Comparison of ENCODE assay signal across 26 mouse cellular contexts in the genomic region with DNA sequence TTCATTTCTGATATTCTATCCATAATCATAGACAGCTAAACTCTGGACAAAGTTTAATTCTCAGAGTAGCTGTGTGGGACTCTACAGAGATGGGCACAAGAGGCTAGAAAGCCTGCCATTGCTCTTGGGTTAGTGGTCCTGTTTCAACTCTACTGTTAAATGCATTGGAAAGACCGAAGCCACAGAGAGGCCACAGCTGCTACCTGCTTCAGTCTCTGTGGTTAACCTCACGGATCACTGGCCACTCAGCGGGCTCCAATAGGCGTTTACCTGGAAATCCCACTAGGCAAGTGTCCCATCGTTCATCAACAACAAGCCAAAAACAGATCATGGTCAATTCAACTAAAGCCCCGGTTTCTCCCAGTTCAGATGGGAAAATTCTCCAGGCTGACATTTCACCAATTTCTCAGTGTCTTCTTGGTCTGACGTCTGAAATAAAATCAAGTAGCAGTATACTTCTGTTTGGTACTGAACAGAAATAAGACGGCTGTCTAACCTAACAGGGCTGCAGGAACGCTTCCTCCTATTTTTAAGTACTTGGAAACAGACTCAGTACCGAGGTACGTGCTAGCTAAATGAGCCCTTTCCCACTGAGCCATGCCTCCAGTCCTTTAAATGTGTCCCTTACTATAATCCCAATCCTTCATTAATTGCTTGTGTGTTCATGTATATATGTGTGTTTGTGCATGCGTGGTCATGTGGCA.
DNase-seq lines count a peak whose midpoint lies in the region; ATAC-seq and TF ChIP-seq lines count a peak whose summit lies in the region.
"Had no signal": no experiment of that assay in that cellular context is flagged by ENCODE, and none has a peak within 500 bp of the region (broad histone marks: within the 10 kb centered on the region; RNA-seq: fewer than 3 reads in every experiment).

No protein-coding gene starts in this region.

- TF ChIP-seq RAD21 in CH12.LX (IDR thresholded peaks at IDR 0.05; ENCODE audit: low read depth, low read length) = no peak; the same call in 1 of the 2 replicates

- no peak for ATAC-seq in megakaryocyte, adult 5-6 weeks (ENCODE audit: poor library complexity, severe bottlenecking)
- ATAC-seq in megakaryocyte progenitor cell, adult 5-6 weeks (replicated peaks; ENCODE audit: poor library complexity) = peak; percentile 30; the same call in 1 of the 2 replicates
- no peak for ATAC-seq in frontal cortex, adult (ENCODE audit: low TSS enrichment)
- ATAC-seq: activated CD4-positive, CD25-positive, alpha-beta regulatory T cell, adult 4 months; forebrain, embryonic 13.5 days; intestine, embryonic 16.5 days; midbrain, embryonic 16.5 days had no signal

- no peak overlapping the region; the same call in 1 of the 2 replicates for H3K9ac ChIP-seq in CH12.LX (ENCODE audit: insufficient read depth, low read depth)
- H3K9ac ChIP-seq: forebrain, embryonic 13.5 days; heart, embryonic 13.5 days; hindbrain, embryonic 15.5 days; liver, embryonic 13.5 days had no signal

- dilution Hi-C loops in CH12.LX (cut with MboI; ENCODE audit: extremely low pct_ligation_motif_present, extremely low pct_unique_long_range_greater_than_20kb, low sequenced_read_pairs) = no loop called here

- H3K4me1 ChIP-seq in megakaryocyte, embryonic 14.5 days = peaks cover 54% of the 10 kb centered on the region
- peaks cover 11 to 44% of the 10 kb centered on the region in 2 experiments for H3K4me1 ChIP-seq in CH12.LX (ENCODE audit: control insufficient read depth in 1 of 2, insufficient read depth in 2 of 2)

- peaks cover 11% of the 10 kb centered on the region for H3K9me3 ChIP-seq in megakaryocyte, embryonic 14.5 days
- H3K9me3 ChIP-seq in CH12.LX (replicated peaks; ENCODE audit: low read length) = peaks cover 8% of the 10 kb centered on the region
- H3K9me3 ChIP-seq: forebrain, embryonic 13.5 days; heart, embryonic 13.5 days; hindbrain, embryonic 15.5 days; liver, embryonic 13.5 days had no signal

- in situ Hi-C loops in CH12.LX (cut with MboI; ENCODE audit: low pct_ligation_motif_present, low pct_unique_long_range_greater_than_20kb, low sequenced_read_pairs) = no loop called here

- peak; percentile 89 for TF ChIP-seq EP300 in CH12.LX (IDR thresholded peaks at IDR 0.05; ENCODE audit: low read length)

- TF ChIP-seq CTCF in CH12.LX (conservative IDR thresholded peaks at IDR 0.05 in 1 of 2, IDR thresholded peaks at IDR 0.05 in 1 of 2; ENCODE audit: low read depth in 2 of 2, low read length in 2 of 2) = no peak

- TF ChIP-seq POLR2A in CH12.LX (IDR thresholded peaks at IDR 0.05; ENCODE audit: low read depth, low read length) = no peak

- no peaks in the 10 kb centered on the region for H3K79me2 ChIP-seq in CH12.LX (replicated peaks; ENCODE audit: control insufficient read depth, extremely low read depth, insufficient read depth, poor library complexity, severe bottlenecking)

- peak overlapping the region; percentile 45 for H3K27ac ChIP-seq in CH12.LX (ENCODE audit: insufficient read depth, low read depth)
- H3K27ac ChIP-seq: forebrain, embryonic 13.5 days; heart, adult 2 months; heart, embryonic 13.5 days; hindbrain, embryonic 15.5 days; liver, embryonic 13.5 days had no signal

- intact Hi-C loops in left cerebral cortex, postnatal 25 days (cut with DNase I) = no loop called here

- peaks cover 70% of the 10 kb centered on the region for H3K36me3 ChIP-seq in megakaryocyte, embryonic 14.5 days (replicated peaks; ENCODE audit: low read length)
- H3K36me3 ChIP-seq in CH12.LX (replicated peaks in 1 of 2; ENCODE audit: control insufficient read depth in 1 of 2, insufficient read depth in 1 of 2, low read length in 1 of 2) = peaks cover 0 to 2% of the 10 kb centered on the region in 2 experiments
- H3K36me3 ChIP-seq: heart, embryonic 13.5 days; hindbrain, embryonic 15.5 days; liver, embryonic 13.5 days had no signal

- H3K4me2 ChIP-seq in CH12.LX (ENCODE audit: insufficient read depth, low read depth, poor library complexity, severe bottlenecking) = peak overlapping the region; percentile 85
- H3K4me2 ChIP-seq: forebrain, embryonic 13.5 days; heart, embryonic 13.5 days; hindbrain, embryonic 15.5 days; liver, embryonic 13.5 days had no signal

- H3K27me3 ChIP-seq in megakaryocyte, embryonic 14.5 days (replicated peaks) = no peaks in the 10 kb centered on the region
- no peaks in the 10 kb centered on the region for H3K27me3 ChIP-seq in CH12.LX (replicated peaks)
- H3K27me3 ChIP-seq: forebrain, embryonic 13.5 days; heart, embryonic 13.5 days; hindbrain, embryonic 15.5 days; liver, embryonic 13.5 days had no signal

- H3K4me3 ChIP-seq in megakaryocyte, embryonic 14.5 days (replicated peaks) = peak overlapping the region; percentile 53
- H3K4me3 ChIP-seq in CH12.LX (replicated peaks in 1 of 3; ENCODE audit: low read depth in 2 of 3, low read length in 2 of 3, poor library complexity in 1 of 3) = peak overlapping the region in 1 of 3 experiments; percentile 4
- H3K4me3 ChIP-seq: forebrain, embryonic 13.5 days; heart, adult 2 months; heart, embryonic 13.5 days; hindbrain, embryonic 15.5 days; liver, embryonic 13.5 days; myocyte had no signal

- DNase-seq in cerebellum, postnatal 14 days = peak; percentile 44
- DNase-seq in cerebellum, adult 9-10 months = no peak
- DNase-seq in CH12.LX (ENCODE audit: extremely low read depth) = peak; percentile 66
- no peak for DNase-seq in left cerebral cortex, postnatal 25 days (ENCODE audit: low spot score in 2 of 2)
- DNase-seq: adrenal gland, postnatal 10 days; cerebellum, adult 2 months; gastrocnemius, postnatal 14 days; heart, adult 2 months; kidney, adult 9 months; kidney, postnatal 4 days; layer of hippocampus, adult 9-11 months; liver, embryonic 13.5 days; lung, adult 2 months; lung, postnatal 14 days; thymus, postnatal 25 days had no signal

TF ChIP-seq in CH12.LX, 34 proteins besides CTCF, POLR2A, EP300 and RAD21:
- TF ChIP-seq USF2 (conservative IDR thresholded peaks at IDR 0.05; ENCODE audit: low read depth, low read length) = no peak
- no peak for TF ChIP-seq ELF1 (IDR thresholded peaks at IDR 0.05; ENCODE audit: low read depth, low read length)
- TF ChIP-seq MXI1 (IDR thresholded peaks at IDR 0.05; ENCODE audit: low read depth, low read length) = no peak
- peak; percentile 68; the same call in 1 of the 2 replicates for TF ChIP-seq MAFK (IDR thresholded peaks at IDR 0.05; ENCODE audit: insufficient replicate concordance, low read length)
- TF ChIP-seq MAZ (IDR thresholded peaks at IDR 0.05; ENCODE audit: low read depth, low read length) = no peak; the same call in 1 of the 2 replicates
- TF ChIP-seq SIN3A (IDR thresholded peaks at IDR 0.05; ENCODE audit: low read length) = peak; percentile 53; the same call in 1 of the 2 replicates
- TF ChIP-seq ZMIZ1 (IDR thresholded peaks at IDR 0.05; ENCODE audit: low read depth, low read length) = no peak
- TF ChIP-seq CHD1 (IDR thresholded peaks at IDR 0.05; ENCODE audit: low read depth, low read length) = no peak
- no peak for TF ChIP-seq JUND (conservative IDR thresholded peaks at IDR 0.05; ENCODE audit: low read depth, low read length)
- 0 out of 2 replicates have a peak, but pooled peaks have one; percentile 13 for TF ChIP-seq NRF1 (IDR thresholded peaks at IDR 0.05; ENCODE audit: low read depth, low read length)
- TF ChIP-seq E2F4 (IDR thresholded peaks at IDR 0.05; ENCODE audit: insufficient replicate concordance, low read depth, low read length) = no peak
- TF ChIP-seq JUN (IDR thresholded peaks at IDR 0.05; ENCODE audit: insufficient read depth, low read depth, low read length) = no peak
- TF ChIP-seq KAT2A (IDR thresholded peaks at IDR 0.05; ENCODE audit: insufficient replicate concordance, low read length) = no peak
- no peak for TF ChIP-seq HCFC1 (IDR thresholded peaks at IDR 0.05; ENCODE audit: low read depth, low read length)
- TF ChIP-seq BHLHE40 (IDR thresholded peaks at IDR 0.05; ENCODE audit: low read depth, low read length) = peak; percentile 61
- TF ChIP-seq IRF4 (IDR thresholded peaks at IDR 0.05; ENCODE audit: low read depth, low read length) = peak; percentile 76; the same call in 1 of the 2 replicates
- TF ChIP-seq CHD2 (IDR thresholded peaks at IDR 0.05; ENCODE audit: low read length) = 0 out of 2 replicates have a peak, but pooled peaks have one; percentile 4
- peak; percentile 88 for TF ChIP-seq RCOR1 (conservative IDR thresholded peaks at IDR 0.05; ENCODE audit: low read depth, low read length)
- TF ChIP-seq POLR2AphosphoS2 (IDR thresholded peaks at IDR 0.05; ENCODE audit: low read depth, low read length) = no peak
- TF ChIP-seq PAX5 (IDR thresholded peaks at IDR 0.05; ENCODE audit: low read length) = no peak
- no peak for TF ChIP-seq GABPA (IDR thresholded peaks at IDR 0.05; ENCODE audit: insufficient replicate concordance, low read depth, low read length)
- peak; percentile 72; the same call in 1 of the 2 replicates for TF ChIP-seq MEF2A (IDR thresholded peaks at IDR 0.05; ENCODE audit: borderline replicate concordance, low read depth, low read length)
- TF ChIP-seq ZC3H11A (IDR thresholded peaks at IDR 0.05; ENCODE audit: low read depth, low read length) = no peak
- TF ChIP-seq TBP (conservative IDR thresholded peaks at IDR 0.05; ENCODE audit: low read depth, low read length) = peak; percentile 52; the same call in 1 of the 2 replicates
- TF ChIP-seq USF1 (IDR thresholded peaks at IDR 0.05; ENCODE audit: low read depth, low read length) = no peak
- no peak for TF ChIP-seq ZNF384 (IDR thresholded peaks at IDR 0.05; ENCODE audit: low read depth, low read length)
- peak; percentile 51; the same call in 1 of the 2 replicates for TF ChIP-seq MYC (IDR thresholded peaks at IDR 0.05; ENCODE audit: low read depth, low read length)
- peak; percentile 90 for TF ChIP-seq TCF12 (IDR thresholded peaks at IDR 0.05; ENCODE audit: low read depth, low read length)
- TF ChIP-seq NELFE (IDR thresholded peaks at IDR 0.05; ENCODE audit: low read depth, low read length) = 0 out of 2 replicates have a peak, but pooled peaks have one; percentile 5
- no peak for TF ChIP-seq ZKSCAN1 (IDR thresholded peaks at IDR 0.05; ENCODE audit: borderline replicate concordance, low read depth, low read length)
- TF ChIP-seq ETS1 (conservative IDR thresholded peaks at IDR 0.05; ENCODE audit: low read depth, low read length) = peak; percentile 64
- TF ChIP-seq MAX (IDR thresholded peaks at IDR 0.05; ENCODE audit: low read length) = peak; percentile 51; the same call in 1 of the 2 replicates
- no peak for TF ChIP-seq SMC3 (IDR thresholded peaks at IDR 0.05; ENCODE audit: low read depth, low read length)
- TF ChIP-seq UBTF (IDR thresholded peaks at IDR 0.05; ENCODE audit: low read depth, low read length) = no peak

Comparison
In these comparisons a context has a peak if more than half of its experiments do, and no peak if none do; other contexts are left out.
1. DNase-seq: peak in cerebellum, postnatal 14 days (2 of 2) and CH12.LX (single experiment); none in cerebellum, adult 9-10 months (single experiment) and left cerebral cortex, postnatal 25 days (0 of 2).